Mouse (Mus musculus) MEL (cell line): ENCODE results near the gene Runx1. TPM values are rescaled to one million over a fixed set of nuclear protein-coding genes. Genes with fewer than 3 reads are reported as not detected.

Experiments used
- DNase-seq: peaks from one replicate; pipeline ENCODE4 v3.0.0; 2011; ENCODE audit warnings: low read depth, low spot score
- H3K27ac ChIP-seq: 2 replicates; pipeline ENCODE4 v1.5.1; 2012; ENCODE audit warnings: low read depth, mild to moderate bottlenecking, control low read depth, low read length, moderate library complexity; ENCODE audit not compliant: control insufficient read depth
- H3K27me3 ChIP-seq, 2 experiments: fragments of 150-350 bp in 1 of 2; sonication (generic) in 1 of 2; 2 replicates each; pipeline ENCODE4 v1.6.1; 2012; ENCODE audit warnings: low read length in 2 of 2, mild to moderate bottlenecking in 2 of 2, improper control_type of control experiment in 1 of 2, moderate library complexity in 1 of 2; ENCODE audit not compliant: insufficient read depth in 2 of 2, control insufficient read depth in 1 of 2
- H3K36me3 ChIP-seq, 2 experiments: 2 replicates each; pipeline ENCODE4 v1.6.1; 2012 to 2014; ENCODE audit warnings: low read length in 2 of 2, improper control_type of control experiment in 1 of 2, inconsistent platforms in 1 of 2, mild to moderate bottlenecking in 1 of 2; ENCODE audit not compliant: insufficient read depth in 2 of 2, control insufficient read depth in 1 of 2
- H3K4me1 ChIP-seq, 2 experiments: fragments of 150-350 bp in 1 of 2; sonication (generic) in 1 of 2; 2 replicates each; pipeline ENCODE4 v1.6.1; 2012; ENCODE audit warnings: low read length in 2 of 2, improper control_type of control experiment in 1 of 2, mild to moderate bottlenecking in 1 of 2; ENCODE audit not compliant: insufficient read depth in 2 of 2, control insufficient read depth in 1 of 2
- H3K4me3 ChIP-seq, 2 experiments: fragments of 150-350 bp in 1 of 2; sonication (generic) in 1 of 2; 2 replicates each; pipeline ENCODE4 v1.5.1; 2012; ENCODE audit warnings: low read depth in 2 of 2, low read length in 2 of 2, mild to moderate bottlenecking in 2 of 2, moderate library complexity in 2 of 2, control low read depth in 1 of 2, improper control_type of control experiment in 1 of 2; ENCODE audit not compliant: control insufficient read depth in 1 of 2, insufficient read depth in 1 of 2
- H3K79me2 ChIP-seq: 2 replicates; pipeline ENCODE4 v1.6.1; 2012; ENCODE audit warnings: mild to moderate bottlenecking, low read length, moderate library complexity; ENCODE audit not compliant: control insufficient read depth, poor library complexity, insufficient read depth
- H3K9ac ChIP-seq: 2 replicates; pipeline ENCODE4 v1.6.1; 2012; ENCODE audit warnings: low read depth, mild to moderate bottlenecking, control low read depth, low read length, moderate library complexity; ENCODE audit not compliant: control insufficient read depth, poor library complexity, severe bottlenecking
- H3K9me3 ChIP-seq: fragments of 150-350 bp; sonication (generic); replicated peaks from 2 replicates; pipeline ENCODE4 v1.6.1; 2012; ENCODE audit warnings: mild to moderate bottlenecking, low read length, improper control_type of control experiment, moderate library complexity; ENCODE audit not compliant: insufficient read depth
- BHLHE40 ChIP-seq: IDR thresholded peaks from 2 replicates; pipeline ENCODE4 v1.6.1; 2012; ENCODE audit warnings: low read depth, mild to moderate bottlenecking, inconsistent platforms, low read length, improper control_type of control experiment, borderline replicate concordance
- CHD1 ChIP-seq: IDR thresholded peaks from 2 replicates; pipeline ENCODE4 v1.6.1; 2012; ENCODE audit warnings: low read depth, mild to moderate bottlenecking, inconsistent platforms, low read length, improper control_type of control experiment
- ELF1 ChIP-seq: IDR thresholded peaks from 2 replicates; pipeline ENCODE4 v1.6.1; 2014; ENCODE audit warnings: low read depth, mild to moderate bottlenecking, inconsistent platforms, low read length, improper control_type of control experiment, moderate library complexity
- EP300 ChIP-seq, 2 experiments: IDR thresholded peaks; 2 replicates each; pipeline ENCODE4 v1.6.1; 2011; ENCODE audit warnings: improper control_type of control experiment in 2 of 2, low read length in 2 of 2, low read depth in 1 of 2, mild to moderate bottlenecking in 1 of 2
- ETS1 ChIP-seq: IDR thresholded peaks from 2 replicates; pipeline ENCODE4 v1.6.1; 2012; ENCODE audit warnings: low read depth, mild to moderate bottlenecking, inconsistent platforms, low read length, improper control_type of control experiment, moderate library complexity
- HCFC1 ChIP-seq: IDR thresholded peaks from 2 replicates; pipeline ENCODE4 v1.6.1; 2012; ENCODE audit warnings: low read depth, mild to moderate bottlenecking, inconsistent platforms, low read length, improper control_type of control experiment, moderate library complexity
- JUND ChIP-seq: IDR thresholded peaks from 2 replicates; pipeline ENCODE4 v1.6.1; 2011; ENCODE audit warnings: low read depth, mild to moderate bottlenecking, improper control_type of control experiment, low read length
- KAT2A ChIP-seq: conservative IDR thresholded peaks from 2 replicates; pipeline ENCODE4 v1.6.1; 2012; ENCODE audit warnings: low read depth, low read length, improper control_type of control experiment, inconsistent platforms
- MAFK ChIP-seq: IDR thresholded peaks from 2 replicates; pipeline ENCODE4 v1.6.1; 2011; ENCODE audit warnings: low read depth, mild to moderate bottlenecking, low read length, improper control_type of control experiment, borderline replicate concordance
- MEF2A ChIP-seq: IDR thresholded peaks from 2 replicates; pipeline ENCODE4 v1.6.1; 2014; ENCODE audit warnings: low read depth, mild to moderate bottlenecking, inconsistent platforms, low read length, improper control_type of control experiment; ENCODE audit not compliant: poor library complexity, insufficient replicate concordance, severe bottlenecking; ENCODE audit errors: extremely low read depth
- MXI1 ChIP-seq: IDR thresholded peaks from 2 replicates; pipeline ENCODE4 v1.6.1; 2011; ENCODE audit warnings: mild to moderate bottlenecking, low read depth, low read length, improper control_type of control experiment
- MYB ChIP-seq: IDR thresholded peaks from 2 replicates; pipeline ENCODE4 v1.6.1; 2011; ENCODE audit warnings: mild to moderate bottlenecking, low read depth, low read length, improper control_type of control experiment
- MYC ChIP-seq: IDR thresholded peaks from 2 replicates; pipeline ENCODE4 v1.6.1; 2011; ENCODE audit warnings: low read depth, mild to moderate bottlenecking, low read length, improper control_type of control experiment, moderate library complexity
- NELFE ChIP-seq: IDR thresholded peaks from 2 replicates; pipeline ENCODE4 v1.6.1; 2011; ENCODE audit warnings: low read depth, low read length, improper control_type of control experiment
- POLR2AphosphoS2 ChIP-seq: IDR thresholded peaks from 2 replicates; pipeline ENCODE4 v1.6.1; 2011; ENCODE audit warnings: low read length, improper control_type of control experiment
- RCOR1 ChIP-seq: IDR thresholded peaks from 2 replicates; pipeline ENCODE4 v1.6.1; 2012; ENCODE audit warnings: low read depth, mild to moderate bottlenecking, inconsistent platforms, low read length, improper control_type of control experiment
- SMC3 ChIP-seq: IDR thresholded peaks from 2 replicates; pipeline ENCODE4 v1.6.1; 2011; ENCODE audit warnings: low read depth, low read length, improper control_type of control experiment
- TAL1 ChIP-seq: IDR thresholded peaks from 2 replicates; pipeline ENCODE4 v1.6.1; 2012; ENCODE audit warnings: mild to moderate bottlenecking, inconsistent platforms, low read length, moderate library complexity, mixed read lengths
- TBP ChIP-seq: IDR thresholded peaks from 2 replicates; pipeline ENCODE4 v1.8.0; 2011; ENCODE audit warnings: low read depth, low read length, improper control_type of control experiment
- UBTF ChIP-seq: IDR thresholded peaks from 2 replicates; pipeline ENCODE4 v1.6.1; 2012; ENCODE audit warnings: low read depth, mild to moderate bottlenecking, inconsistent platforms, low read length, improper control_type of control experiment, moderate library complexity, borderline replicate concordance; ENCODE audit not compliant: insufficient read depth
- USF2 ChIP-seq, 2 experiments: IDR thresholded peaks; 2 replicates each; pipeline ENCODE4 v1.6.1; 2011 to 2012; ENCODE audit warnings: improper control_type of control experiment in 2 of 2, low read length in 2 of 2, borderline replicate concordance in 1 of 2, inconsistent platforms in 1 of 2, low read depth in 1 of 2, mild to moderate bottlenecking in 1 of 2; ENCODE audit not compliant: insufficient read depth in 1 of 2
- ZC3H11A ChIP-seq: IDR thresholded peaks from 2 replicates; pipeline ENCODE4 v1.6.1; 2012; ENCODE audit warnings: low read depth, mild to moderate bottlenecking, inconsistent platforms, low read length, improper control_type of control experiment
- ZKSCAN1 ChIP-seq: IDR thresholded peaks from 2 replicates; pipeline ENCODE4 v1.6.1; 2012; ENCODE audit warnings: low read depth, mild to moderate bottlenecking, inconsistent platforms, low read length, improper control_type of control experiment, moderate library complexity
- polyA plus RNA-seq, 2 experiments: library from polyadenylated mRNA; stranded (reverse) in 1 of 2; unstranded in 1 of 2; fragments of >175 nt in 1 of 2; fragments of >200 nt in 1 of 2; gene quantifications; 2 replicates each; pipeline versions ENCODE4 v1.2.1 to v1.2.4; 2012; ENCODE audit warnings: low replicate concordance in 2 of 2, low read depth in 1 of 2; ENCODE audit not compliant: insufficient read length in 2 of 2, insufficient read depth in 1 of 2, missing spikeins in 1 of 2
- total RNA-seq: library from RNA; depleted of rRNA; stranded (reverse); fragments of 300-350 nt; gene quantifications from 2 replicates; pipeline ENCODE4 v1.2.3, GENCODE M21; 2012

Runx1 gene
- total and polyA plus RNA-seq, 3 experiments, result 14.3 to 23.5 TPM; not detected in 1

DNA sequence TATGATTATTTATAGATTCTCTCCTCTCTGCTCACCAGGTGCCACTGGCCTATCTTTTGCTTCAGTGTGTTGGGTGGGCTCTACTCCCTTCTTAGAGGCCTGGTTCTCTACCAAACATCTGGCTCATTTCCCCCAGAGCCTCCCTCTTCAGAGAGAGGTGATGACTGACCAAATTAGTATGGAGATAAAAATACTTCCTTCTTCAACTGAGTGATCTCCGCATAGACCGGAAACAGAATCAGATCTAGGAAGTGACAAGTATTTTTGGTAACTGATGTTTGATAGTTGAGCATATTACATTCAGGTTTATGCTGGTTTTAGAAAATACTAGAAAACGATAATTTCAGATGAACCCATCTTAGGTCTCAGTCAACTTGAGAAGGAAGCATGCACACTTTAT lies 101.4 kb downstream of the Runx1 start (continued):
- TF ChIP-seq NELFE, result no peak
- TF ChIP-seq, all 39 proteins: peak for 8

DNA sequence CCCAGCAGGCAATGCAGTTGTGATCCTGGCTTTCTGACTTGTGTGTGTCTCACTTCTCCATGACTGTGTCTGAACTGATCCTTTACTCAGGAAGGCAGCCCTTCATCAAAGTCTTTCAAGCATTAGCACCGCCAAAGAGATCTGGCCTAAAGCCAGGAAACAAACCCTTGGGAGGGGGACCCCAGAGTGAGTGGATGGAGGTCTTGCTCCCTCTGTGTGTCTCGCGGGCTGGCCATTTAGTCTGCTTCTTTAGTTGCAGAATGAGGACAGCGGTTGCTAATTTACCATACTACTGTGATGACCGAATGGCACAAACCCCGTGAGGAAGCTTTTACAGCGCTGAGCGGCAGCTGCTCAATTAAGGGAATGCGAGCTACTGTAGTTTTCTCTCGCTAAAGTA lies 105.3 kb downstream of the Runx1 start:
- TF ChIP-seq MAFK (no peak), ZC3H11A (no peak), USF2 (IDR thresholded peaks at IDR 0.05; ENCODE audit: borderline replicate concordance in 1 of 2, insufficient read depth in 1 of 2, low read depth in 1 of 2, low read length in 2 of 2) (no peak), ETS1 (no peak), KAT2A (no peak), HCFC1 (no peak), EP300 (IDR thresholded peaks at IDR 0.05; ENCODE audit: low read depth in 1 of 2, low read length in 2 of 2) (no peak), JUND (no peak), MYC (no peak), POLR2AphosphoS2 (no peak), ELF1 (no peak), BHLHE40 (no peak), SMC3 (no peak), MXI1 (no peak), RCOR1 (no peak), MEF2A (no peak)
- Histone ChIP-seq H3K4me1 (peaks cover 22 to 40% of the 10 kb centered on the region in 2 experiments), H3K9ac (no peak overlapping the region), H3K79me2 (peaks cover 8% of the 10 kb centered on the region), H3K27ac (no peak overlapping the region), H3K4me3 (no peak overlapping the region), H3K9me3 (no peaks in the 10 kb centered on the region), H3K36me3 (peaks cover 1 to 51% of the 10 kb centered on the region in 2 experiments), H3K27me3 (no peaks in the 10 kb centered on the region)
- DNase-seq, result no peak

GRCm38 (mm10) chr16:92719725-92720124 lies 106.2 kb downstream of the Runx1 start:
- peaks cover 7% of the 10 kb centered on the region for H3K79me2 ChIP-seq
- H3K4me1 ChIP-seq, result peaks cover 17 to 42% of the 10 kb centered on the region in 2 experiments
- no peaks in the 10 kb centered on the region for H3K9me3 ChIP-seq
- no peak for TF ChIP-seq UBTF
- TF ChIP-seq CHD1, result no peak
- TF ChIP-seq TAL1, result no peak
- TF ChIP-seq ZKSCAN1, result no peak
- no peak for TF ChIP-seq TBP
- TF ChIP-seq MYB, result no peak
- no peak for TF ChIP-seq EP300 (IDR thresholded peaks at IDR 0.05; ENCODE audit: low read depth in 1 of 2, low read length in 2 of 2)
- no peaks in the 10 kb centered on the region for H3K27me3 ChIP-seq
- no peak for DNase-seq
- no peak overlapping the region for H3K27ac ChIP-seq
- no peak overlapping the region for H3K4me3 ChIP-seq
- H3K9ac ChIP-seq, result no peak overlapping the region
- H3K36me3 ChIP-seq, result peaks cover 1 to 49% of the 10 kb centered on the region in 2 experiments
